Mouse (Mus musculus) CH12.LX (cell line): ENCODE data around the gene Isca2. TPM values are rescaled to one million over a fixed set of nuclear protein-coding genes. Genes with fewer than 3 reads are reported as not detected.

Experiments used
- DNase-seq: peaks from one replicate; pipeline ENCODE4 v3.0.0-alpha.2; 2013; ENCODE audit errors: extremely low read depth
- H3K27ac ChIP-seq: 2 replicates; pipeline ENCODE4 v1.5.1; 2012; ENCODE audit warnings: low read depth, mild to moderate bottlenecking, control low read depth, moderate library complexity; ENCODE audit not compliant: insufficient read depth
- H3K27me3 ChIP-seq: replicated peaks from 2 replicates; pipeline ENCODE3; 2012; ENCODE audit warnings: inconsistent platforms
- H3K36me3 ChIP-seq, 2 experiments: replicated peaks in 1 of 2; 2 replicates each; pipeline versions ENCODE3 to v1.6.1; 2012; ENCODE audit warnings: inconsistent platforms in 1 of 2, low read length in 1 of 2, mild to moderate bottlenecking in 1 of 2, mixed read lengths in 1 of 2, moderate library complexity in 1 of 2; ENCODE audit not compliant: control insufficient read depth in 1 of 2, insufficient read depth in 1 of 2
- H3K4me1 ChIP-seq, 2 experiments: 2 replicates each; pipeline ENCODE4 v1.6.1; 2012; ENCODE audit warnings: inconsistent platforms in 1 of 2, moderate library complexity in 1 of 2; ENCODE audit not compliant: insufficient read depth in 2 of 2, control insufficient read depth in 1 of 2
- H3K4me2 ChIP-seq: 2 replicates; pipeline ENCODE4 v1.6.1; 2012; ENCODE audit warnings: low read depth, mild to moderate bottlenecking, control low read depth; ENCODE audit not compliant: poor library complexity, insufficient read depth, severe bottlenecking
- H3K4me3 ChIP-seq, 3 experiments: fragments of 150-350 bp in 1 of 3; sonication (generic) in 1 of 3; replicated peaks in 1 of 3; 2 replicates each; pipeline versions ENCODE3 to v1.5.1; 2011 to 2012; ENCODE audit warnings: low read depth in 2 of 3, low read length in 2 of 3, mild to moderate bottlenecking in 2 of 3, moderate library complexity in 2 of 3, control low read depth in 1 of 3, improper control_type of control experiment in 1 of 3, inconsistent platforms in 1 of 3, mixed read lengths in 1 of 3; ENCODE audit not compliant: poor library complexity in 1 of 3
- H3K79me2 ChIP-seq: replicated peaks from 2 replicates; pipeline ENCODE4 v1.6.1; 2012; ENCODE audit warnings: mild to moderate bottlenecking, moderate library complexity; ENCODE audit not compliant: control insufficient read depth, poor library complexity, insufficient read depth, severe bottlenecking; ENCODE audit errors: extremely low read depth
- H3K9ac ChIP-seq: 2 replicates; pipeline ENCODE4 v1.6.1; 2012; ENCODE audit warnings: low read depth, mild to moderate bottlenecking, control low read depth, moderate library complexity; ENCODE audit not compliant: insufficient read depth
- H3K9me3 ChIP-seq: replicated peaks from 2 replicates; pipeline ENCODE3; 2012; ENCODE audit warnings: low read length, inconsistent platforms, mixed read lengths
- CHD2 ChIP-seq: IDR thresholded peaks from 2 replicates; pipeline ENCODE4 v1.6.1; 2011; ENCODE audit warnings: low read length, improper control_type of control experiment
- CTCF ChIP-seq, 2 experiments: IDR thresholded peaks in 1 of 2; conservative IDR thresholded peaks in 1 of 2; 2 replicates each; pipeline ENCODE4 v1.5.1; 2011 to 2012; ENCODE audit warnings: low read depth in 2 of 2, low read length in 2 of 2, improper control_type of control experiment in 1 of 2, inconsistent platforms in 1 of 2, mild to moderate bottlenecking in 1 of 2, moderate library complexity in 1 of 2
- EP300 ChIP-seq: IDR thresholded peaks from 2 replicates; pipeline ENCODE4 v1.6.1; 2011; ENCODE audit warnings: low read length, improper control_type of control experiment
- GABPA ChIP-seq: IDR thresholded peaks from 2 replicates; pipeline ENCODE4 v1.6.1; 2012; ENCODE audit warnings: low read depth, low read length, improper control_type of control experiment, inconsistent platforms; ENCODE audit not compliant: insufficient replicate concordance
- JUND ChIP-seq: conservative IDR thresholded peaks from 2 replicates; pipeline ENCODE4 v1.6.1; 2011; ENCODE audit warnings: low read depth, low read length, improper control_type of control experiment
- MAZ ChIP-seq: IDR thresholded peaks from 2 replicates; pipeline ENCODE4 v1.6.1; 2012; ENCODE audit warnings: low read depth, mild to moderate bottlenecking, inconsistent platforms, low read length, improper control_type of control experiment, moderate library complexity
- MYC ChIP-seq: IDR thresholded peaks from 2 replicates; pipeline ENCODE4 v1.6.1; 2011; ENCODE audit warnings: low read depth, mild to moderate bottlenecking, improper control_type of control experiment, low read length
- NELFE ChIP-seq: IDR thresholded peaks from 2 replicates; pipeline ENCODE4 v1.6.1; 2011; ENCODE audit warnings: low read depth, low read length, improper control_type of control experiment
- NRF1 ChIP-seq: IDR thresholded peaks from 2 replicates; pipeline ENCODE4 v1.6.1; 2014; ENCODE audit warnings: low read depth, mild to moderate bottlenecking, inconsistent platforms, low read length, improper control_type of control experiment, moderate library complexity
- POLR2AphosphoS2 ChIP-seq: IDR thresholded peaks from 2 replicates; pipeline ENCODE4 v1.6.1; 2011; ENCODE audit warnings: low read depth, low read length, improper control_type of control experiment
- SIN3A ChIP-seq: IDR thresholded peaks from 2 replicates; pipeline ENCODE4 v1.6.1; 2012; ENCODE audit warnings: low read length, improper control_type of control experiment, inconsistent platforms
- SMC3 ChIP-seq: IDR thresholded peaks from 2 replicates; pipeline ENCODE4 v1.6.1; 2011; ENCODE audit warnings: low read depth, low read length, improper control_type of control experiment
- TBP ChIP-seq: conservative IDR thresholded peaks from 2 replicates; pipeline ENCODE4 v1.6.1; 2011; ENCODE audit warnings: low read depth, low read length, improper control_type of control experiment
- TCF12 ChIP-seq: IDR thresholded peaks from 2 replicates; pipeline ENCODE4 v1.6.1; 2014; ENCODE audit warnings: low read depth, mild to moderate bottlenecking, inconsistent platforms, low read length, improper control_type of control experiment
- USF2 ChIP-seq: conservative IDR thresholded peaks from 2 replicates; pipeline ENCODE4 v1.6.1; 2011; ENCODE audit warnings: low read depth, low read length, improper control_type of control experiment
- ZKSCAN1 ChIP-seq: IDR thresholded peaks from 2 replicates; pipeline ENCODE4 v1.6.1; 2012; ENCODE audit warnings: low read depth, inconsistent platforms, low read length, improper control_type of control experiment, borderline replicate concordance
- ZNF384 ChIP-seq: IDR thresholded peaks from 2 replicates; pipeline ENCODE4 v1.6.1; 2012; ENCODE audit warnings: low read depth, low read length, improper control_type of control experiment, inconsistent platforms
- dilution Hi-C: fragments of 300-500 bp; cut with MboI; formaldehyde crosslinking; loops from 2 replicates; pipeline ENCODE4 v1.14.3; 2020; ENCODE audit warnings: low sequenced_read_pairs; ENCODE audit not compliant: extremely low pct_unique_long_range_greater_than_20kb, extremely low pct_ligation_motif_present
- in situ Hi-C: fragments of 300-500 bp; cut with MboI; formaldehyde crosslinking; loops from 3 replicates; pipeline ENCODE4 v1.14.3; 2019; ENCODE audit warnings: low sequenced_read_pairs, low pct_ligation_motif_present, low pct_unique_long_range_greater_than_20kb, mixed read lengths
- polyA plus RNA-seq: library from polyadenylated mRNA; unstranded; fragments of >175 nt; gene quantifications from 2 replicates; pipeline ENCODE4 v1.2.1, GENCODE M21; 2012; ENCODE audit warnings: low read depth; ENCODE audit not compliant: insufficient read length
- total RNA-seq, 2 experiments: library from RNA; depleted of rRNA; stranded (reverse); fragments of 300-350 nt in 1 of 2; fragments of >200 nt in 1 of 2; gene quantifications; 2 replicates each; pipeline ENCODE4 v1.2.3; 2012 to 2014

Isca2 gene
- total and polyA plus RNA-seq, 3 experiments, result 55.1 to 90.4 (median 59.1) TPM

GRCm38 (mm10) chr12:84786091-84786490 lies 13.0 kb downstream of the Isca2 start:
- no peak for TF ChIP-seq SIN3A
- no peak for TF ChIP-seq TCF12
- TF ChIP-seq SMC3, result no peak
- TF ChIP-seq NRF1, result no peak
- TF ChIP-seq POLR2AphosphoS2, result no peak
- TF ChIP-seq MYC, result no peak
- no peak for TF ChIP-seq CTCF (conservative IDR thresholded peaks at IDR 0.05 in 1 of 2, IDR thresholded peaks at IDR 0.05 in 1 of 2; ENCODE audit: low read depth in 2 of 2, low read length in 2 of 2)
- no peak for TF ChIP-seq ZNF384
- TF ChIP-seq, all 38 proteins: peak for 0
- Histone ChIP-seq H3K4me2 (no peak overlapping the region), H3K36me3 (no peaks in the 10 kb centered on the region)

DNA sequence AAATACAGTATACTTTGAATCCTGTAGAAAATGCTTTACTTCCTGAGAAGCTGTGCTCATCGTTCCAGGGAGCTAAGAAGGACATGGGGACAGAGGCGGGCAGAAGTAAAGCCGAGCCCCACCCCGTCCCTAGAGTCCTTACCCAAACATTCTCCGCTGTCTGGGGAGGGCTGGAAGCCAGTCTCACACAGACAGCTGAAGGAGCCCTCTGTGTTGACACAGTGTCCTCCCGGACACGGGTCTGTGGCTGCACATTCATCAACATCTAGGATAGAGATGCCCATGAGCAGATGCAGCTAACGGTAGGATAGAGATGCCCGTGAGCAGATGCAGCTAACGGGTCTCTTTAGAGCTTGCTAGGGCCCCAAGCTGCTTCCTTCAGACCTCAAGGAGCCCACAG lies 17.8 kb downstream of the Isca2 start:
- Histone ChIP-seq H3K79me2 (no peaks in the 10 kb centered on the region), H3K9me3 (no peaks in the 10 kb centered on the region), H3K36me3 (no peaks in the 10 kb centered on the region), H3K4me2 (no peak overlapping the region), H3K9ac (no peak overlapping the region), H3K27me3 (peaks cover 10% of the 10 kb centered on the region), H3K27ac (no peak overlapping the region), H3K4me1 (no peaks in the 10 kb centered on the region), H3K4me3 (no peak overlapping the region)
- dilution Hi-C loops (no loop called here), in situ Hi-C loops (no loop called here)
- TF ChIP-seq SMC3 (no peak), MAZ (no peak), USF2 (no peak), NELFE (no peak)
- DNase-seq, result no peak

More at GRCm38 (mm10) chr12:84786091-84786490, 13.0 kb downstream of the Isca2 start:
- Histone ChIP-seq H3K4me1 (peaks cover 5 to 12% of the 10 kb centered on the region in 2 experiments), H3K9me3 (no peaks in the 10 kb centered on the region), H3K79me2 (no peaks in the 10 kb centered on the region), H3K9ac (no peak overlapping the region), H3K27me3 (peaks cover 2% of the 10 kb centered on the region), H3K27ac (no peak overlapping the region), H3K4me3 (no peak overlapping the region)
- dilution Hi-C loops (no loop called here), in situ Hi-C loops (no loop called here)
- no peak for DNase-seq

- H3K4me3 ChIP-seq, result no peak overlapping the region
- dilution Hi-C loops, result no loop called here
- no peak for TF ChIP-seq EP300
- TF ChIP-seq ZNF384, result no peak
- no peak for TF ChIP-seq NRF1
- TF ChIP-seq ZKSCAN1, result no peak
- TF ChIP-seq TBP, result no peak
- TF ChIP-seq GABPA, result no peak
- TF ChIP-seq JUND, result no peak
- no peak for TF ChIP-seq CHD2
- no peak for TF ChIP-seq POLR2AphosphoS2
- no peak for TF ChIP-seq TCF12
- TF ChIP-seq CTCF (conservative IDR thresholded peaks at IDR 0.05 in 1 of 2, IDR thresholded peaks at IDR 0.05 in 1 of 2; ENCODE audit: low read depth in 2 of 2, low read length in 2 of 2), result no peak
- no peak for TF ChIP-seq SIN3A
- H3K9me3 ChIP-seq, result no peaks in the 10 kb centered on the region
- DNase-seq, result no peak
- no peak overlapping the region for H3K27ac ChIP-seq
- no peak overlapping the region for H3K4me2 ChIP-seq
- H3K4me1 ChIP-seq, result no peaks in the 10 kb centered on the region
- in situ Hi-C loops, result no loop called here
- peaks cover 21% of the 10 kb centered on the region for H3K27me3 ChIP-seq
- no peaks in the 10 kb centered on the region for H3K36me3 ChIP-seq
- H3K79me2 ChIP-seq, result no peaks in the 10 kb centered on the region
- no peak overlapping the region for H3K9ac ChIP-seq
Measured at GRCm38 (mm10) chr12:84792629-84793028, 19.6 kb downstream of the Isca2 start.
